Mouse (Mus musculus) CD8-positive naive resting alpha-beta T cell, adult 2 months (primary cell): Measurements from ENCODE around the gene Saa1.

Experiments used
- DNase-seq, 2 experiments: peaks; one replicate each; pipeline ENCODE4 v3.0.0; 2022; ENCODE audit warnings: low read depth in 2 of 2, low spot score in 2 of 2

The Saa1 gene

DNA sequence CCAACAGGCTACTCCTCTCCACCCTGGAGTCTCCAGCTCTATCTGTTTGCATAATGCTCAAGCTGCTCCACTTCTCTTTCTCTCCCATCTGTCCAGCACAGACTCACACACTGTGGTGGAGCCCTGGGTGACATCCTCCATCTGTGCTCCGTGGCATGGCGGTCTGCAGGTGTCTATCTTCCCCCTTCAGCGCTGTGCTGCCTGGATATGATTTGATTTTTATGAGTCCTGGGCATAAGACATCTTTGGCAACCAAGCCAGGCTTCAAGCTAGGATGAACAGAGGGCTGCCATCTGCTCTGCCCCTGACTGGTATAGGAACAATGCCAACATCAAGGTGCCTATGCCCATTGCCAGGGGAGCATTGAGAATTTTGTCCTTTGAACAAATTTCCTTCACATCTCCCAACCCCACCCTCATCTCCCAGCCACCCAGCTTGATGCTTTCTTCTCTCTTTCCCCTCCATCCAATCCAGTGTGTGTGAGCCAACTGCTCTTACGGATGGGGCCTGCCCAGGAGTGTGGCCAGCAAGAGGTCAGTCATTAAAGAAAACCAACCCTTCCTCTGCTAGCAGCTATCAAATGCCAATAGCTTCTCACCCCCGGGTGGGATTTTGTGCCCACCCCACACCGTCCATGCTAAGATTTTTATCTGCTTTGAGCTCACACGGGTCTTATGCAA is 24.0 kb downstream of the Saa1 start:
- DNase-seq, result no peak

- DNase-seq, result no peak
Observed at GRCm38 (mm10) chr7:46716897-46717296, 25.9 kb downstream of the Saa1 start.

GRCm38 (mm10) chr7:46715600-46715999 is 27.2 kb downstream of the Saa1 start, which contains the start of gene Saa3:
Saa3 (minus strand) TSS chr7:46715700.
- no peak for DNase-seq

DNA sequence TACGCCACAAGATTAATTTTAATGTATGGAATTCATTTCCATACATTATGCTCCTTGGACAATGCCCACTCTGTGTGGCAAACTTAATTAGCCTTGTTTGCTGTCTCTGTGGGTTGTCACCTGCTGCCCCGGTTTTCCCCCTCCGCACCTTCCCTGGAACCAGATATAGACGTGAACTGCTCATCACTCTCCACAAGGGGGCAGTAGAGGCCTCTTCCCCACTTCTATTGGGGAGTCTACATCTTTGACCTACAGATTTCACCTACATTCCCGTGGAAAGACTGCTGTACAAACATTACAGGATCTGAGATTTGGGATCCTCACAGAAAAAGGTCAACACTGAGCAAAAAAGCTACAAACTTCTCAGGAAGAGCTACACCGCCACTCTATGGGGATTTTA is 28.3 kb downstream of the Saa1 start:
- peak; percentile 53 to 63 for DNase-seq

DNA sequence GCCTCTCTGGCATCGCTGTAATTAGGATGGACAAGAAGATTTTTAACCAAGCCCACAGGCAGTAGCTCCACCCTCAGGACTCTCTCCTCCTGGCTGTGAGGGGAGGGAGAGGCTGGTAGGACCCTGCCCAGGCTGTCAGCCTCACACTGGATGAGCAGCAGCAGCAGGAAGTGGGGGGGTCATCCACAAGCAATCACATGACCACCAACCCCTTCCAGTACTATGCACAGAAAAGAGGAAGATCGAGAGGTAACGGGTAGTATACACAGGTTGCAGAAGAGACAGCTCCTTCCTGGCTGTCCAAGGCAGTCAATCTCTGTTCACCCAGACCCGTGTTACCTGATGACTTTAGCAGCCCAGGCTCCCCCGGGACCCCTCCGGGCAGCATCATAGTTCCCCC is 30.5 kb downstream of the Saa1 start:
- no peak for DNase-seq

DNA sequence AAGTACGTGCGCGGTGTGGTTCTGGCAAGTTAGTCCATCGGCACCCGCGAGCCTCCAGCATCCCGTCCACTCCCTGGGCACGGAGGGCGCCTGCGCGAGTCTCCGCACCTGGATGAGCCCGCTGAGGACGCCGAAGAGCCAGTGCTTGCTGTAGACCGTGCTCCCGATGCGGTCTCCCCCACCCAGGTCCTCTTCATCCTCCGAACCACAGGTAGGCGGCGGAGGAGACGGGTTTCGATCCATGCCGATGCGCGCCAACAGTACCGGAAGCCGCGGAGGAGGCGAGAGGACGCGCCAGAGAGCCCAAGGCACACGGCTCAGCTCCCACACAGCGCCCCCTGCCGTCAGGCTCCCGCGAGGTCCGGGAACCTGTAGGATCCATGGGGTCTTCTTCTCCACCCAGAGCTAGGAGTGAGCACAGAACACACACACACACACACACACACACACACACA is 32.4 kb downstream of the Saa1 start, which contains the start of gene Saal1:
Gene Saal1, minus strand, starts transcription at position 291 of the 455 bp plus-strand sequence.
- DNase-seq, result peak; percentile 85 to 88

DNA sequence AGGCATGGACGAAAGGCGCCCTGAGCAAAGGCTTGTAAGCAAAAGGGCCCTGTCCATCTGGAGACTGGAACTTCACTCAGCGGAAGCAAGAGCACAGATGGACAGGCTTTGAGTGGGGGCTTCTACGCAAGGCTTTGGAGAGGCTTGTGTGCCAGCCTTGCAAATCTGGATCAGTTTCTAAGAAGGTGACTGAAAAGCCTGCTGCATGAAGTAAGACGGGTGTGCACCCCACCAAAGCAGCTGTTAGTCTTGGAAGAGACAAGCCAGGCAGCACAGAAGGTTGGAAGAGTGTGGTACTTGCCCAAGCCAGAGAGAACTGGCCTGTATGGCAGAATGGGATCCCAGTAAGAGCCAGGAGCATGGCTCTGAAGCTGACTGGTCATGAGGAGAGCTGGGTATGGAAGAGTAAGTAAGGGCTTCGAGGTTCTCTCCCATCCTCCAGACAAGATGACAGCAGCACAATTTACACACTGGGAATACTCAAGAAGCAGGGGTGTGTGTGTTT is 42.2 kb downstream of the Saa1 start:
- DNase-seq, result no peak

- DNase-seq, result no peak
Observed at GRCm38 (mm10) chr7:46696754-46697153, 46.0 kb downstream of the Saa1 start.
